Mouse (Mus musculus) ES-E14 (cell line): ENCODE measurements around the gene Trmt61a. TPM values are rescaled to one million over a fixed set of nuclear protein-coding genes. Genes with fewer than 3 reads are reported as not detected.

ENCODE experiments used
- DNase-seq: peaks from one replicate; pipeline ENCODE4 v3.0.0-alpha.2; 2013; ENCODE audit warnings: low read depth, low spot score
- H3K27ac ChIP-seq: 2 replicates; pipeline ENCODE4 v1.5.1; 2012; ENCODE audit warnings: low read depth, mild to moderate bottlenecking, low read length, moderate library complexity, mixed read lengths; ENCODE audit not compliant: poor library complexity, insufficient read depth, severe bottlenecking
- H3K36me3 ChIP-seq: 2 replicates; pipeline ENCODE4 v1.6.1; 2012; ENCODE audit warnings: mild to moderate bottlenecking, low read length, moderate library complexity, mixed read lengths; ENCODE audit not compliant: control insufficient read depth, poor library complexity, insufficient read depth, severe bottlenecking
- H3K4me1 ChIP-seq, 2 experiments: fragments of 150-350 bp in 1 of 2; sonication (generic) in 1 of 2; 2 replicates each; pipeline ENCODE4 v1.6.1; 2012; ENCODE audit warnings: low read length in 2 of 2, mild to moderate bottlenecking in 1 of 2, mixed read lengths in 1 of 2; ENCODE audit not compliant: control insufficient read depth in 2 of 2, insufficient read depth in 2 of 2, poor library complexity in 1 of 2
- H3K4me3 ChIP-seq, 2 experiments: fragments of 150-350 bp in 1 of 2; sonication (generic) in 1 of 2; 2 replicates each; pipeline ENCODE4 v1.5.1; 2012; ENCODE audit warnings: low read length in 2 of 2, low read depth in 1 of 2, mild to moderate bottlenecking in 1 of 2, mixed read lengths in 1 of 2; ENCODE audit not compliant: insufficient read depth in 1 of 2, poor library complexity in 1 of 2, severe bottlenecking in 1 of 2
- H3K9ac ChIP-seq: 2 replicates; pipeline ENCODE4 v1.6.1; 2012; ENCODE audit warnings: low read depth, mild to moderate bottlenecking, low read length, mixed read lengths; ENCODE audit not compliant: poor library complexity, insufficient read depth, severe bottlenecking
- H3K9me3 ChIP-seq: fragments of 150-350 bp; sonication (generic); 2 replicates; pipeline ENCODE4 v1.6.1; 2012; ENCODE audit warnings: low read depth, mild to moderate bottlenecking, low read length; ENCODE audit not compliant: control insufficient read depth, insufficient read depth
- CHD2 ChIP-seq: IDR thresholded peaks from 2 replicates; pipeline ENCODE4 v1.6.1; 2014; ENCODE audit warnings: mild to moderate bottlenecking, low read depth, low read length, inconsistent platforms
- HCFC1 ChIP-seq: IDR thresholded peaks from 2 replicates; pipeline ENCODE4 v1.6.1; 2012; ENCODE audit warnings: low read length, inconsistent platforms, borderline replicate concordance; ENCODE audit not compliant: insufficient read depth
- MAFK ChIP-seq: IDR thresholded peaks from 2 replicates; pipeline ENCODE4 v1.6.1; 2014; ENCODE audit warnings: mild to moderate bottlenecking, low read depth, low read length, inconsistent platforms; ENCODE audit not compliant: insufficient read depth
- ZC3H11A ChIP-seq: IDR thresholded peaks from 2 replicates; pipeline ENCODE4 v1.6.1; 2012; ENCODE audit warnings: low read depth, mild to moderate bottlenecking, inconsistent platforms, low read length, borderline replicate concordance
- ZNF384 ChIP-seq: IDR thresholded peaks from 2 replicates; pipeline ENCODE4 v1.6.1; 2012; ENCODE audit warnings: low read depth, low read length, inconsistent platforms
- in situ Hi-C, 2 experiments: fragments of 600-800 bp; cut with MboI; formaldehyde crosslinking; loops; one replicate each; pipeline ENCODE4 v1.15.1; 2025; ENCODE audit warnings: low sequenced_read_pairs in 2 of 2, inconsistent platforms in 1 of 2; ENCODE audit not compliant: unreplicated experiment in 2 of 2
- total RNA-seq: library from RNA; depleted of rRNA; stranded (reverse); fragments of 300-350 nt; gene quantifications from 2 replicates; pipeline ENCODE4 v1.2.3, GENCODE M21; 2012

Trmt61a gene
- total RNA-seq, 1 experiment = 32.6 TPM

DNA sequence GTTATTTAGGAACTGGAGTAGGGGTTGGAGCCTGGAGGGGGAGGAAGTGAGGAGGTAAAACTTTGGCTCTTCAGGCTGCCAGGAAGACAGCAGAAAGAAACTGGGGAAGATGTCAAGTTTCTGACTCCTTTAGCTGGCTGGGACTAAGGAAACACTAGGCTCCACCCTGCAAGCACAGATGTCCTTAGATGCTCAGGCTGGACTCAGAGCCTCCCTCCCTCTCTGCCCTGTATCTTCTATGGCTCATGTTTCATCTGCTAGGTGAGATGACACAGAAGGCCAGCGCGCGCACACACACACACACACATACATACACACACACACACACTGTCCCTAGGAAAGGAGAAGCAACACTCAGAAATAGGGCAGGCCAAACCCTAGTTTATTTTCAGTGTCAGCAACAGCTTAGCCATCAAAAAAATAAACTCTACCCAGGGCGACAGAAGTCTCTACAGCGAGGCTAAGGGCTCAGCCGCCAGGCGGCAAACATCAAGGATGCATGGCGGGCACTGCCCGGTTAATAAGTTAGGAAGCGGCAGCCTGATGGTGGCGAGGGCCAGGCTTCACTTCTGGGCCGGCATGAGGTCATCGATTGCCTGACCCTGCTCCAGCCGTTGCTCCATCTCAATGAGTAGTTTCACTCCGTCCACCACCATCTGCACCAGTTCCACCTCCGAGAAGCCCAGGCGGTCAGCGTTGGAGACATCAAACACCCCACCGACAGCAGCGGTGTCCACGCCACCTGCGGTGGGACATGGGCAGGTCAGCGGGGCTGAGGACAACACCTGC, 8.7 kb upstream of the Trmt61a start:
- Histone ChIP-seq H3K27ac (no peak overlapping the region), H3K4me3 (peak overlapping the region in 1 of 2 experiments; percentile 6; a peak in 1 of 4 replicates), H3K9ac (no peak overlapping the region), H3K36me3 (peaks cover 25% of the 10 kb centered on the region), H3K4me1 (peaks cover 2 to 14% of the 10 kb centered on the region in 2 experiments; a peak in 3 of 4 replicates), H3K9me3 (no peaks in the 10 kb centered on the region)
- TF ChIP-seq ZC3H11A (no peak), ZNF384 (no peak), MAFK (no peak), HCFC1 (no peak), CHD2 (no peak)
- no peak for DNase-seq
- in situ Hi-C loops = no loop called here

DNA sequence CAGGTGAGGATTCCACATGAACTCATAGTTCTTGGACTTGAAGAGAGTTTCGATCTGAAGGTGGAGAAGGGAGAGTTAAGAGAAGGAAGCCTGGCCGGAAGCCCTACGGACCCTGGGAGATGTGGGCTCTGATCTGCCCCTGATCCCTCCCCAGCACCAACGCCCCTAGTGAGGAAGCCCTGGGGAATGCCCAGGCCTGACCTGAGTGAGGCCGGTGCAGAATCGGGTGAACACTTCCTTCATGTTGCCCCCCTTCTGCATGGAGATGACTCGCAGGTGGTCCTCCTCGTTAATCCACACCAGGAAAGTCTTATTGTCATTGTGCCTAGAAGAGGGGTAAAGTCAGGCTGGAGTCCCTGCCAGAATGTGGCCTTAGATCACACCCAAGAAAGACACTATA, 7.9 kb upstream of the Trmt61a start:
- H3K9ac ChIP-seq = no peak overlapping the region
- peaks cover 25% of the 10 kb centered on the region for H3K36me3 ChIP-seq
- no peak for TF ChIP-seq CHD2
- no peak for TF ChIP-seq ZNF384
- no peak for TF ChIP-seq HCFC1
- no peak for TF ChIP-seq MAFK
- TF ChIP-seq ZC3H11A = no peak
- no peak for DNase-seq
- peaks cover 0 to 14% of the 10 kb centered on the region in 2 experiments; a peak in 2 of 4 replicates for H3K4me1 ChIP-seq
- in situ Hi-C loops = no loop called here
- H3K27ac ChIP-seq = no peak overlapping the region
- no peaks in the 10 kb centered on the region for H3K9me3 ChIP-seq
- 0 out of 4 replicates have a peak overlapping the region, but pooled peaks of 1 of the 2 experiments have one; percentile 97 for H3K4me3 ChIP-seq

DNA sequence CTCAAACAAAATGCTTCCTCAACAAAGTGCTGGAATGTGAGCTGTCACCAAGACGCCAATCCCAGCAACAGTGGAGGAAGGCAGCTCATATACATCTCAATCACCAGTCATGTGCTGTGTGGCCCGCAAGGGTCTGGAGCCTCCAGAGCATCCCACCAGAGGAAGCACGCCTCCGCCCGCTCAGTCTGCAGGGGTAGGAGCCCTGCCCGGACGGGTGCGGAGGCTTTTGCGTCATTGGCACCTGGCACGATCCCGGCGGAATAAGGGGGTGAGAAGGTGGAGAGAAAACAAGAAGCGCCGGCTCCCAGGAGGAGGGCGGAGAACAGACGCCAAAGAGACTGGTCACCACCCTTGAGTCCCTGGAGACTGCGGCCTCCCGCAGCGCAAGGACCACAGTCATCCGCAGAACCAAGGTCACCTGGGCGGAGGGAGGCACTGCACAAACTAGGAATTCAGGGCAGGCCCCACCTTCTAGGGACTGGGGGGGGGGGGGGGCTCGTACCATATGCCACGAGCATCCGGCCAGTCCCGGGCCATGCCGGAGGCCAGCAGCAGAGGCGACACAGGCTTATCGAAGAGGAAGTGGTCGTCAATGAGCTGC, 7.4 kb upstream of the Trmt61a start:
- H3K9ac ChIP-seq = peak overlapping the region; percentile 76
- no peak for DNase-seq
- H3K27ac ChIP-seq = no peak overlapping the region
- peaks cover 25% of the 10 kb centered on the region for H3K36me3 ChIP-seq
- peaks cover 0 to 15% of the 10 kb centered on the region in 2 experiments; a peak in 2 of 4 replicates for H3K4me1 ChIP-seq
- no peaks in the 10 kb centered on the region for H3K9me3 ChIP-seq
- peak overlapping the region; percentile 82 to 97 for H3K4me3 ChIP-seq
- in situ Hi-C loops = no loop called here
- TF ChIP-seq ZC3H11A (no peak), ZNF384 (no peak), CHD2 (no peak), HCFC1 (no peak), MAFK (0 out of 2 replicates have a peak, but pooled peaks have one; percentile 4)

DNA sequence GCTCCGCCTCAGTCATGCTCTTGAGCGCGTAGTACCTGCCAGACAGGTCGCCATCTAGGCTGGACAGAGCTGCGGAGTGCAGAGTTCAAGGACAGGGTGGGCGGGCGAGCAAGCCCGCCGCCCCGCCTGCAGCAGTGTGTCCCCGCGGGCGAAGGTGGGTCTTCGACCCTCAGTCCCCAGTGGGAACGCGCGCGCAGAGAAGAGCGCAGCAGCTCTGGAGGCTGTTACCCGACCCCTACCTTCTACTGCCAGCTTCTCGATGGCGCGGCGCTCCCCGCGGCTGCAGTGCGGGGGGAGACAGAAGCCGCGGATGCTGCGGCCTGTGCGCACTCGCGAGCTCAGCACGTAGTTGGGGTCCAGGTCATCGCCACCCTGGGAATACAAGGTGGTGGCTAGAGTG, 6.9 kb upstream of the Trmt61a start:
- H3K36me3 ChIP-seq = peaks cover 25% of the 10 kb centered on the region
- H3K4me3 ChIP-seq = peak overlapping the region; percentile 82 to 97
- peaks cover 2 to 18% of the 10 kb centered on the region in 2 experiments; a peak in 2 of 4 replicates for H3K4me1 ChIP-seq
- H3K27ac ChIP-seq = 0 out of 2 replicates have a peak overlapping the region, but pooled peaks have one; percentile 11
- in situ Hi-C loops = no loop called here
- H3K9me3 ChIP-seq = no peaks in the 10 kb centered on the region
- no peak for DNase-seq
- peak overlapping the region; percentile 76 for H3K9ac ChIP-seq
- no peak for TF ChIP-seq ZNF384
- peak; percentile 19; the same call in 1 of the 2 replicates for TF ChIP-seq HCFC1
